26 mouse cellular contexts compared by ENCODE assay signal in genomic region chr1:185828486-185828885, GRCm38 (mm10).
"Had no signal": no experiment of that assay in that cellular context is flagged by ENCODE, and none has a peak within 500 bp of the region (broad histone marks: within the 10 kb centered on the region; RNA-seq: fewer than 3 reads in every experiment).

No protein-coding gene starts in this region.

- H3K4me3 ChIP-seq: limb, embryonic 10.5 days; limb, embryonic 12.5 days; limb, embryonic 13.5 days; limb, embryonic 15.5 days; liver, embryonic 12.5 days; liver, embryonic 13.5 days; liver, embryonic 15.5 days; lung, embryonic 15.5 days; megakaryocyte, embryonic 14.5 days; midbrain, embryonic 10.5 days; midbrain, embryonic 12.5 days; midbrain, embryonic 13.5 days; midbrain, embryonic 15.5 days; myocyte; neural tube, embryonic 12.5 days had no signal

- H3K27me3 ChIP-seq: limb, embryonic 15.5 days; liver, embryonic 12.5 days; liver, embryonic 13.5 days; liver, embryonic 15.5 days; lung, embryonic 15.5 days; megakaryocyte, embryonic 14.5 days; midbrain, embryonic 12.5 days; midbrain, embryonic 13.5 days; midbrain, embryonic 15.5 days; neural tube, embryonic 12.5 days had no signal

- DNase-seq: liver; liver, embryonic 13.5 days; liver, postnatal 0 days; lung, adult 18-20 months; lung, adult 2 months; lung, postnatal 10 days; lung, postnatal 14 days; lung, postnatal 36 days; lung, postnatal 4 days; midbrain, embryonic 14.5 days had no signal

- H3K27ac ChIP-seq: limb, embryonic 10.5 days; limb, embryonic 12.5 days; limb, embryonic 13.5 days; limb, embryonic 15.5 days; liver, embryonic 12.5 days; liver, embryonic 13.5 days; liver, embryonic 14.5 days; liver, embryonic 15.5 days; lung, embryonic 15.5 days; macrophage; midbrain, embryonic 10.5 days; midbrain, embryonic 12.5 days; midbrain, embryonic 13.5 days; midbrain, embryonic 15.5 days; neural tube, embryonic 12.5 days had no signal

- H3K4me1 ChIP-seq: limb, embryonic 15.5 days; liver, embryonic 12.5 days; liver, embryonic 13.5 days; liver, embryonic 15.5 days; lung, embryonic 15.5 days; megakaryocyte, embryonic 14.5 days; midbrain, embryonic 10.5 days; midbrain, embryonic 12.5 days; midbrain, embryonic 13.5 days; midbrain, embryonic 15.5 days; neural tube, embryonic 12.5 days had no signal
